Mouse (Mus musculus): ENCODE results near the gene Fbxl2.

DNA sequence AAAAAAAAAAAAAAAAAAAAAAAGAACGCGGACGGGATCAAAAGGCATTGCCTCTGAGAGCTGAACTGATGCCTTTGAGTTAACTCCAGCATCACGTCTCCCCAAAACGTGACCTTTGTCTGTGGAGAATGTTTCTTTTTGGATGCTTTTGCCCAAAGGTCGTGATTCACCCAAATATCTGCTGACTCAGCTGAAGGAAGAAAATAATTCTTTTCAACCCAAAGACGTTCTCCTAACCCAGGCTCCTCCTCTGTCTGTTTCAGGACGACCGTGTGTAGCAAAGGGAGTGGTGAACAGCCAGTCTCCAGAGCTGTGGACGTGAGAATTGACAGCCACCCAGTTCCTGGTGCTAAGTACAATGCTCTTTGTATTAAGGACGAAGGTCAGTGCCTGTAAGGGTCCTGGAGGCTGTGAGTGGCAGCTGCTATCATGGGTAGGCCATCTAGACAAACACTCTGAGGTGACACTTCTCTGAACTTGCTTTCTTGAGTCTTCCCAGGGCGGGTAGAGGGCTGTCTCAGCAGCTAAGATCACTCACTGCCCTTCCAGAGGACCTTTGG is 22.6 kb upstream of the Fbxl2 start:
- TF ChIP-seq CTCF (IDR thresholded peaks at IDR 0.05; ENCODE audit: extremely low read depth, insufficient read depth, insufficient read length, insufficient replicate concordance) (no peak), POLR2A (IDR thresholded peaks at IDR 0.05; ENCODE audit: low read depth, low read length) (no peak)
